Mouse (Mus musculus) cerebellum, adult 11 months (tissue): Measurements from ENCODE around the gene Hadhb.
A peak's percentile ranks its signal among the peaks of the same experiment; 100 is the strongest.

Experiments used
- DNase-seq: peaks from one replicate; pipeline ENCODE4 v3.0.0; 2022

Hadhb gene

DNA sequence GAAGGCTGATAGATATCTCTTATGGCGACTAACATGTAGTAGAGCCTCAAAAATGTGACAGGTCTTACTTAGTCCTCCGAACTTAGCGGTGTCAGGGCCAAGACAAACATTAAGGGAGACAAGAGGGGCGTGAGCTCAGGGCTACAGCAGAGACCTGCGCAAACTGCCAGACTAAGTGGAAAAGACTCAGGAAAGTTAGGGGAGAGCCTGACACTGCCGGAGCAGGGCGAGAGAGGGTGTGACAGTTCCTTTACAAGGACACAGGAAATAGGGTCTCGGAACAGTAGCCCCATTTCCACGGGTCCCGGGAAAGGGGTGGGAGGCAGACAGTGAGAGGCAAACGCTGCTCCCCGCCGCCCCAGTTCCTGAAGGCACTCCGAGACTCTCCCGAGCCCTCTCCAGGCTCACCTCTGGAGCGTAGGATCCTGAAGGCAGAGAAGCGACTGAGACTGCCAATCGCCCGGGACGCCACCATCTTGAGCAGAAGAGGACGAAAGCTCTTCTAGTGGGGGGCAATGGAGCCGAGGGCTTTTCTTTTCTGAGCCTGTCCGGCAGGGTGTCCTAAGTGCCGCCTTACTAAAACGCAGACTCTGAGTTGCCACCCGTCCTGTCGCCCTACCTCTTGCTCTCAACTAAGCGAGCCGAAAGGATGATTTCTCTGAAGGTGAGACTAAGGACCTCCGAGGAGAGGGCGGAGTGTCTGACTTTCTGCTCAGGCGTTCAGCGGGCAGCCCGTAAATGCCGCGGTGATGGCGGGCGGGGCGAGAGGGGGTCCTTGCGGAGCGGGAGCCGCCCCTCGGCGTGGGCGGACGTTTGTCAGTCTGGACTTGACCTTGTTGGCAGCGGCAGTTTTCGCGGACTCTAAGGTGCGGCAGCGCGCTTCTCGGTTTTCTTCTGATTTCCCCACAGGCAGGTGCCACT lies at the start of gene Hadhb, which contains the start of gene Hadha:
Gene Hadhb (plus strand): TSS at position 775 of the 921 bp plus-strand sequence.
Gene Hadha (minus strand): TSS at position 689 of the 921 bp plus-strand sequence.
- DNase-seq: peak; percentile 92

GRCm38 (mm10) chr5:30105668-30106300 lies 49.3 kb upstream of the Hadhb start, which contains the start of gene 3110082J24Rik:
Gene 3110082J24Rik, minus strand, starts transcription at chr5:30106086.
- DNase-seq: no peak

DNA sequence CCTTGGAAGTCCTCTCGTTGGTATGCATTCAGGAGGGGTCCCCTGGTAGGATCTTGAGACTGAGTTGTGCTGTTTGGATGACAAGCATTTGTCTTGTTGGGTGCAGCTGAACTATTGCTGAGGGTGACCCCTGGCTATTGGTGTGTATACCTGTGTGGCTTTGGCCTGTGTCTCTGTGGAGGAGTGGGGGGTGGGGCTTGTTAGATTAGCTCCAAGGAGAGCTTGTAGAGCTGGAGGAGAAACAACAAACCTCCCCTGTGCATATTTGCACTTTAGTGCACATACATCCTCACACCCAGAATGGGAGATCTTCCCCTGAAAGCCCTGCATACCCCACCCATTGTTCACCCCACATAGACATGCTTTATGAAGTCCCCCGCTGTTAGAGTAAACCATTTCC lies 48.3 kb upstream of the Hadhb start:
- DNase-seq: no peak

DNA sequence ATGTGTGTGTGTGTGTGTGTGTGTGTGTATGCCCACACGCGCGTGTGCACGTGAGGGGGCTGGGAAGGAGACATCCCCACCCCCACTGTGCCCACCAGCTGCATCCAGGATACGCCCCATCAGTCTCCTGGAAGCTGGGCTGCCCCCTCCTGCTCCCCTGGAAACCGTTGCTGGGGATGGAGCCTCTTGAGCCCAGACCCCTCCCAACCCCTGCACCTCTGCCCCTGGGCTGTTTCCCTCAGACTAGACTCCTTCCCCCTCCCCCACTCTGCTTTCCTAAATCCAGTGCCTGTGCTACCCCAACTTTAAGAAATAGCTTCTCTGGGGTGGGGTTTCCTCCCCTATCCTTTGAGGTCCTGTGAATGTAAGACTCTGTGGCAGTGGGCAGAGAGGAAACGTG lies 47.9 kb upstream of the Hadhb start:
- DNase-seq: no peak

GRCm38 (mm10) chr5:30107611-30108041 lies 47.4 kb upstream of the Hadhb start:
- no peak for DNase-seq

DNA sequence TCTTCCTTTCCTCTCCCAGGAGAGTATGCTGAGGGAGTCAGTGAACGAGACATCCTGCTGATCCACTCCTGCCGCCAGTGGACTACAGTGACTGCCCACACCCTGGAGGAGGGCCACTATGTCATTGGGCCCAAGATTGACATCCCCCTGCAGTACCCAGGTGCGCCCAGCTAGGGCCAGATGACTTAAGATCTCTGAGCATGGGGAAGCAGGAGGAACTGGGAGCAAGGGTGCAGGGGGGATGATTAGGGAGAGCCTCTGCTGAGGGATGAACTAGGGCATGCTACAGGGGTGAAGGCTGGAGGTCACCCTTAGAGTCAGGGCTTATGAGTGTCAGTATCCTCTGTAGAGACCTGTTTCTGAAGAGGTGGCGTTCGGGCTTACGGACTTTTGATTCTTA lies 46.8 kb upstream of the Hadhb start:
- no peak for DNase-seq

- no peak for DNase-seq
Measured at GRCm38 (mm10) chr5:30109899-30110298, 45.1 kb upstream of the Hadhb start.

GRCm38 (mm10) chr5:30110371-30111060 lies 44.5 kb upstream of the Hadhb start:
- DNase-seq: no peak

GRCm38 (mm10) chr5:30111126-30111525 lies 43.9 kb upstream of the Hadhb start:
- DNase-seq: no peak

DNA sequence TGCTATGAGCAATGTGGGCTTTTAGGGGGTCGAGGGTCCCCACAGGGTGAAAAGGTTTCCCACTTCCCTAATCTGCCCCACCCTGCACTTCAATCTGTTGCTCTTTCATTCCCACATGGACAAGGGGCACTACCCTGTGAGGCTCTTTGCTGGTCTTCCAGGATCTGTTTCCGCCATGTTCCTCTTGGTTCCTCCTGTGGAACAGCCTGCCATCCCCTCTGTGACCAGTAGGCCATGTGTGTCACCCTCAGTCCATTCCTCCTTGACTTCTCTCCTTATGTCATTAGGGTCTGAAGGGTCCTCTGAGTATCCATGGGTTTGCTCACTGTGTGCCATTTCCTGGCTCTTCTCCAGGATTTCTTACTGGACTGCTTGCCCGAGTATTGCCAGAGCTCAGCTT lies 43.3 kb upstream of the Hadhb start:
- no peak for DNase-seq

DNA sequence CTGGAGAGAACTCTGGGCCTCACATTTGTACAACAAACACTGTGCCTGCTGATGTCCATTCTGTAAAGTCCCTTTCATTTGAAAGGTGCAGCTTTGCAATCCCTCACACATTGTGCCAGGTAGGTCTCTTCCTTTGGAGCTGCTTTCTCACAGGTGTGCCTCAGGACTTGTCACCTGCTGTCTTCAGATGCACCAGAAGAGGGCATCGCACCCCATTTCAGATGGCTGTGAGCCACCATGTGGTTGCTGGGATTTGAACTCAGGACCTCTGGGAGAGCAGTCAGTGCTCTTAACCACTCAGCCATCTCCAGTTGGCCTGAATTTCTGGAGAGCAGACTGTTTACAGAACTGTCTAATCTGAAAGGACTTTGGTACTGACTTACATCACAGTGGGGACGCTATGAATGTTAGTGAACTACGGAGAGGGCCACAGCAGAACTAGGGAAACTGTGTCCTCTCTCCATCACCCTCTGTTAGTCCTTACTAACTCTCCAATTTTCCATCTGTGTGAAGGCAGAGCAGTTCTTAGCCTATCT lies 42.4 kb upstream of the Hadhb start:
- no peak for DNase-seq

DNA sequence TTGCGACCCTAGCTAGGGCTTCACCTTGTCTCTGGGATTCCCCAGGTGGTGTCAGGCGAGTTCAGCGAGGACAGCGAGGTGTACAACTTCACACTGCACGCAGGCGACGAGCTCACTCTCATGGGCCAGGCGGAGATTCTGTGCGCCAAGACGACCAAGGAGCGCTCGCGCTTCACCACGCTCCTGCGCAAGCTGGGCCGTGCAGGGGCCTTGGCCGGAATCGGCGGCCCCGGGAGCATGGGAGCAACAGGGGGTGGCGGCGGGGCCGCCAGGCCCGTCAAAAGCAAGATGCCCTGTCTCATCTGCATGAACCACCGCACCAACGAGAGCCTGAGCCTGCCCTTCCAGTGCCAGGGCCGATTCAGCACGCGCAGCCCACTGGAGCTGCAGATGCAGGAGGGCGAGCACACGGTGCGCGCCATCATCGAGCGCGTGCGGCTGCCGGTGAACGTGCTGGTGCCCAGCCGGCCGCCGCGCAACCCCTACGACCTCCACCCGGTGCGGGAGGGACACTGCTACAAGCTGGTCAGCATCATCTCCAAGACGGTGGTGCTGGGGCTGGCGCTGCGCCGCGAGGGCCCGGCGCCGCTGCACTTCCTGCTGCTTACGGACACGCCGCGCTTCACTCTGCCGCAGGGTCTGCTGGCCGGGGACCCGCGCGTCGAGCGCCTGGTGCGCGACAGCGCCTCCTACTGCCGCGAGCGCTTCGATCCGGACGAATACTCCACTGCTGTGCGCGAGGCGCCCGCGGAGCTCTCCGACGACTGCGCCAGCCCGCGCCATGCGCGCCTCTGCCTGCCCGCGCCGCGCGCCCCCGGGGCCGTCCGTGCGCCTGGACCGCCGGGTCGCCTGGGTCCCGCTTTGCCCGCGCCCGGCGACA lies 40.9 kb upstream of the Hadhb start:
- DNase-seq: peak; percentile 32

- DNase-seq: no peak
Measured at GRCm38 (mm10) chr5:30114761-30115140, 40.3 kb upstream of the Hadhb start.

- no peak for DNase-seq
Measured at GRCm38 (mm10) chr5:30115718-30116117, 39.3 kb upstream of the Hadhb start.

DNA sequence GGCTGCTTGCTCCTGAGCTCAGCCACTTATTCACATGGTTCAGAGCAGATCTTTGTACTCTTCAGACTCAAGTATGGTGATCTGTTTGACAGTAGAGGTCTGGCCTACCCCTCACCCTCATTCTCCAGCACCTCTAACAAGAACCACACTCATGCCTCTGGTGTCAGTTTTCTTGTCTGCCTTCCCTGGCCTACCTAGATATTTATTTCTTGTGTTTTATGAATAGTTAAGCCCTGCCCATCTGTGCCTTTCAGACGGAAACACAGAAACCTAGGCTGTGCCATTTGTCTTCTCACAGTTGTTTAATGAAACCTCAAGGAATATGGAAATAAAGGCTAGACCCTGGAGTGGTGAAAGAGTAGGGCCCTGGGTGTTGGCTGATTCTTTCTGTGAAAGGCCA lies 37.0 kb upstream of the Hadhb start:
- DNase-seq: no peak

DNA sequence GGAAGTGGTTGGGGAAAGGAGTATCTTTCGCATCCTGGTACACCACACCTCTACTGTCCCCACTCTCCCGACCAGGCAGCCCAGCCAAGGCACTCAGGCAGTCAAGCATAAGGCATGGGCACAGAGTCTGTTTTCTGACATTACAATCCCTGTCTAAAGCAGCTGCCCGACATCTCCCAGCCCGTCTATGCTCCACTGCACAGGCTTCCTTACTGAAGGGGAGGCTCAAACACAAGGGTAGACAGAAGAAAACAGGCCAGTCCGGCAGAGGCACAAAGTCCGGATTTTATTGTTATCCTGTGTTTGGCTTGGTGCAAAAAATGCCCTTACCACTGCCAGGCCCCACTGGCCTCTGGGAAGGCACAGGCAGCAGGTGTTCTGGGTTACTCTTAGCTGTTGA lies 35.9 kb upstream of the Hadhb start:
- DNase-seq: no peak

DNA sequence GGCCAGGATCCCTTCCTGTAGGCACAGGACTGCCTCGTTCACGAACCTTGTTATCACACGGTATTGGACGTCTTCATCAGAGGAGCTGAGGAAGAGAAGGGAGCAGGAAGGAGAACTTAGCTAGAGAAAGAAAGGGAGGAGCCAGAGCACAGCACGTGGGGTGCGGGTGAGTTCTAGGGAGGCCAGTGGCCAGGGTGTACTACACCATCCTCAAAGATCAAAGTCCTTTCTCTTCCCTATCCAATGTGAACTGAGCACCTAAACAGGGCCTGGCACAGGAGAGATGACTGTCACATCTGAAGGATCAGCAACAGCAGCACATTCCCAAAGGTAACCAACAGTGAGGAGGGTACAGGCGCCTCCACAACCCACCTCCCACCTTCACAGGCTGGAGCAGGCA lies 34.9 kb upstream of the Hadhb start:
- no peak for DNase-seq

DNA sequence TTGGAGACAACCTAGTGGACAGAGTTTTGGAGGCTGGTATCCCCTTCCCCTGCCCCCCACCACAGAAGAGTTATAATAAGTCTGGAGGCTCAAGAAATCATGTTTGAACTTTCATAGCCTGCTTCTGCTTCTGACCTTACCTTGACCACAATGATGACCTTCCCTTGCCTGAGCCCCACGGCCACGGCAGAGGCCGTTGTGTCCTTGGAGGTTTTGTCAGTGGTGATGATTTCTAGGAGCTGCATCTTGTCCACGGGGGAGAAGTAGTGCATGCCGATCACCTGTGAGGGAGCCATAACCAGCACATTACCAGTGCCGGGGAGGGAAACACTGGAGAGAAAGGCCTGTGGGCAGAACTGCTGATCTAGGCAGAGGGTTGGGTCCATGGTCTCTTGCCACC lies 32.6 kb upstream of the Hadhb start:
- no peak for DNase-seq

- DNase-seq: no peak
Measured at GRCm38 (mm10) chr5:30125587-30125986, 29.5 kb upstream of the Hadhb start.

DNA sequence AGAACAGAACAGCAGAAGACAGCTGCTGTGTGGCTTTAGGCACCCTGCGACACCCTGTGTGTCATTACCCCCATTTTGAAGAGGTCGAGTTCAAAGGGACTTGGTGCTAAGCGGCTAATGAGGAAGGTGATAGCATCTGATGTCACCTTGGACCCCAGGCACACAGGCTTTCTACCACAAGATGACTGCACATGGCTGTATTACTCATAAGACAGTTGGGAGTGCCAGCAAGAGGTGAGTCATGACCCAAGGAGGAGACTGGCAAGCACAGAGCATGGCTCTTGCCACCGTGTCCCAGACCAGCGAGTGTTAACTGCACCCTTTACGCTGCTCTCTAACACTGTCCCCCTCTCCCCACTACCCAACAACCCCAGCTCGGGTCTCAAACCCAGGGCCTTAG lies 28.3 kb upstream of the Hadhb start:
- DNase-seq: no peak

DNA sequence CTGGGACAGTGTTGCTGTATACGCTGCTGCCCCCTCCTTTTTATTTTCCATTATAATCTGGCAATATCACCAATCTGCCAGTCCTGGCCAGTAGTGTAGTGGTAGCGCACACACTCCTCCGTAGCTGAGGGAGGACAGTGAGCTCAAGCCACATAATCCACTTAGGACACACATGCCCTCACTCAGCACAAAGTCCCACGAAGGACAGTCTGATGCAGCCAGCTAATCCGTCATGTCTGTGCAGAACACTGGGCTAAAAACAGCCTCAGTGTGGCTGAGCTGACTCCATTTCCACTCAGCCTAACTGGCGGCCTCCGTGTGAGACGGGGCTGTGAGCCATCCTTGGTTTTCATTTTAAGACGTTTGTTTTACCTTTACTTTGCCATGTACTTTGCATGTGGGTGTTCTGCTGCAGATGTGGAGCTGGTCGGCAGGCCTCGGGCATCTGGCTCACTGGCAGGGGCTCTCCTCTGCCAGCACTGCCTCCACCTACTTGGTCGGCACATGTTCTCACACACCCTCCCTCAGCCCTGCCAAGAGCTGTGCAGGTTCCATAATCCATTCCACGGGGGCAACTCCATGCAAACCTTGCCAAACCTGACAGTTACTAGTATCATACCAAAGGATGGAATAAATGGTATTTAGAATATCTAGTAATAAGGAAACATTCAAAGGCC lies 27.0 kb upstream of the Hadhb start:
- DNase-seq: no peak

DNA sequence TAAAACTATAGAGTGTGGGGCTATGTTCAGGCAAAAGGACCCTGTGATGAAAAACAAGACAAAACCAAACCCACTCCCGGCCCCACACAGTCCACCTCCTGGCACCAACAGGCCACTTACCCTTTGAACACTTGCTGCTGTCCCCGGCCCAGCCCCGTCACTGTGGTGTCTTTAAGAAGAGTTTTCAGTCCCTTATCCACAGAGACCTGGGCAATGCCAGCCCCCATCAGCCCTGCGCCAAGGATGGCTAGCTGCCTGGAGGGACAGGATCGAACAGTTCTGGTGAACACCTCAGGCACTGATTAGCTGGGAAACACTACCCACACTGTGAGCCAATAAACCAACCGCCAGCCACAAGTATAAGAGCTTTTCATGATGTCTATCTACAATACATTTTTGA lies 26.4 kb upstream of the Hadhb start:
- DNase-seq: no peak
